ENCODE assay signal across 8 mouse cellular contexts in genomic region chr2:26603720-26604671, GRCm38 (mm10). TPM values are rescaled to one million over a fixed set of nuclear protein-coding genes. Genes with fewer than 3 reads are reported as not detected.
DNase-seq lines count a peak whose midpoint lies in the region; ATAC-seq and TF ChIP-seq lines count a peak whose summit lies in the region.

TSS of gene Agpat2 (minus strand) at chr2:26604417.

- 0 out of 2 replicates have a peak, but pooled peaks have one; percentile 8 for TF ChIP-seq CTCF in lung, adult 2 months (IDR thresholded peaks at IDR 0.05; ENCODE audit: insufficient read depth, low read length)

- peaks cover 3% of the 10 kb centered on the region; the same call in 1 of the 2 replicates for H3K27me3 ChIP-seq in embryonic facial prominence, embryonic 12.5 days
- H3K27me3 ChIP-seq in heart, embryonic 11.5 days (ENCODE audit: control insufficient read depth, insufficient read depth, low read length) = no peaks in the 10 kb centered on the region; the same call in 1 of the 2 replicates
- no peaks in the 10 kb centered on the region for H3K27me3 ChIP-seq in kidney, embryonic 14.5 days (ENCODE audit: control insufficient read depth, insufficient read depth, low read length)
- H3K27me3 ChIP-seq in neural tube, embryonic 13.5 days = peaks cover 55% of the 10 kb centered on the region

- peak; percentile 74 for ATAC-seq in embryonic facial prominence, embryonic 12.5 days (ENCODE audit: insufficient number of reproducible peaks, insufficient read depth, low FRiP score, low TSS enrichment)
- peak; percentile 79 for ATAC-seq in heart, embryonic 11.5 days (replicated peaks; ENCODE audit: insufficient number of reproducible peaks, low FRiP score, low TSS enrichment)
- peak; percentile 84 for ATAC-seq in kidney, embryonic 14.5 days (ENCODE audit: low FRiP score, low TSS enrichment)
- peak; percentile 60; the same call in 1 of the 2 replicates for ATAC-seq in neural tube, embryonic 13.5 days (ENCODE audit: low read depth)

- no peak; the same call in 1 of the 2 replicates for TF ChIP-seq POLR2A in lung, adult 2 months (IDR thresholded peaks at IDR 0.05; ENCODE audit: borderline replicate concordance, extremely low read depth, low read depth, low read length)

- no peaks in the 10 kb centered on the region for H3K9me3 ChIP-seq in embryonic facial prominence, embryonic 12.5 days
- H3K9me3 ChIP-seq in heart, embryonic 11.5 days (replicated peaks; ENCODE audit: control insufficient read depth, low read length) = no peaks in the 10 kb centered on the region
- H3K9me3 ChIP-seq in kidney, embryonic 14.5 days (ENCODE audit: control insufficient read depth, low read length) = no peaks in the 10 kb centered on the region
- H3K9me3 ChIP-seq in neural tube, embryonic 13.5 days = no peaks in the 10 kb centered on the region

- peak within 1 kb of the TSS; percentile 87 for H3K4me2 ChIP-seq in embryonic facial prominence, embryonic 12.5 days (replicated peaks)
- peak within 1 kb of the TSS; percentile 90 for H3K4me2 ChIP-seq in heart, embryonic 11.5 days
- peak within 1 kb of the TSS; percentile 88 for H3K4me2 ChIP-seq in kidney, embryonic 14.5 days (replicated peaks; ENCODE audit: low read depth, low read length)
- H3K4me2 ChIP-seq in neural tube, embryonic 13.5 days = peak within 1 kb of the TSS; percentile 69

- H3K4me1 ChIP-seq in embryonic facial prominence, embryonic 12.5 days = peaks cover 16% of the 10 kb centered on the region
- peaks cover 22% of the 10 kb centered on the region for H3K4me1 ChIP-seq in heart, embryonic 11.5 days (ENCODE audit: control insufficient read depth, insufficient read depth, low read length)
- peaks cover 19% of the 10 kb centered on the region; the same call in 1 of the 2 replicates for H3K4me1 ChIP-seq in kidney, embryonic 14.5 days (ENCODE audit: control insufficient read depth, insufficient read depth, low read length)
- H3K4me1 ChIP-seq in lung, adult 2 months (ENCODE audit: control insufficient read depth, insufficient read depth, low read length) = peaks cover 15% of the 10 kb centered on the region
- H3K4me1 ChIP-seq in neural tube, embryonic 13.5 days (replicated peaks) = peaks cover 29% of the 10 kb centered on the region

- no peaks in the 10 kb centered on the region for H3K36me3 ChIP-seq in embryonic facial prominence, embryonic 12.5 days
- H3K36me3 ChIP-seq in heart, embryonic 11.5 days (ENCODE audit: control insufficient read depth, insufficient read depth, low read length) = no peaks in the 10 kb centered on the region
- H3K36me3 ChIP-seq in kidney, embryonic 14.5 days (ENCODE audit: control insufficient read depth, insufficient read depth, low read length) = no peaks in the 10 kb centered on the region
- no peaks in the 10 kb centered on the region for H3K36me3 ChIP-seq in neural tube, embryonic 13.5 days

- H3K9ac ChIP-seq in embryonic facial prominence, embryonic 12.5 days = peak within 1 kb of the TSS; percentile 74
- H3K9ac ChIP-seq in heart, embryonic 11.5 days (ENCODE audit: low read depth, low read length) = peak within 1 kb of the TSS; percentile 80
- peak within 1 kb of the TSS; percentile 81 for H3K9ac ChIP-seq in kidney, embryonic 14.5 days (ENCODE audit: low read depth, low read length)
- H3K9ac ChIP-seq in neural tube, embryonic 13.5 days = peak within 1 kb of the TSS; percentile 70

- H3K27ac ChIP-seq in embryonic facial prominence, embryonic 12.5 days = peak within 1 kb of the TSS; percentile 31
- peak within 1 kb of the TSS; percentile 65; the same call in 1 of the 2 replicates for H3K27ac ChIP-seq in heart, embryonic 11.5 days (ENCODE audit: low read depth, low read length)
- H3K27ac ChIP-seq in kidney, embryonic 14.5 days (ENCODE audit: low read depth, low read length) = peak within 1 kb of the TSS; percentile 74
- H3K27ac ChIP-seq in neural tube, embryonic 13.5 days (replicated peaks) = no peak within 1 kb of the TSS

- peak within 1 kb of the TSS; percentile 62 for H3K4me3 ChIP-seq in embryonic facial prominence, embryonic 12.5 days
- H3K4me3 ChIP-seq in heart, embryonic 11.5 days (ENCODE audit: low read depth, low read length) = peak within 1 kb of the TSS; percentile 68
- H3K4me3 ChIP-seq in kidney, embryonic 14.5 days (ENCODE audit: low read length) = peak within 1 kb of the TSS; percentile 70
- peak within 1 kb of the TSS; percentile 89 for H3K4me3 ChIP-seq in lung, adult 2 months (replicated peaks; ENCODE audit: extremely low read depth, low read depth, low read length)
- peak within 1 kb of the TSS; percentile 47 for H3K4me3 ChIP-seq in neural tube, embryonic 13.5 days

- DNase-seq in right cerebral cortex, adult 18-20 months = peak; percentile 19
- no peak for DNase-seq in right cerebral cortex, postnatal 25 days
- DNase-seq in lung, adult 2 months = peak; percentile 82
- DNase-seq in thymus, postnatal 0 days (ENCODE audit: low spot score) = peak; percentile 86

- 1% methylated on average over 83 of the region's 103 CpGs for WGBS in embryonic facial prominence, embryonic 12.5 days
- WGBS in heart, embryonic 11.5 days (ENCODE audit: insufficient replicate concordance) = under 1% methylated on average over 74 of the region's 103 CpGs
- 1% methylated on average over 83 of the region's 103 CpGs for WGBS in kidney, embryonic 14.5 days
- WGBS in lung, adult 2 months = 1% methylated on average over 103 of the region's 103 CpGs
- under 1% methylated on average over 90 of the region's 103 CpGs for WGBS in neural tube, embryonic 13.5 days

RNA-seq across cellular contexts. Expression of gene Agpat2, which starts in this region (rescaled TPM):
- 17.0 and 17.8 TPM in 2 replicates for polyA plus RNA-seq in embryonic facial prominence, embryonic 12.5 days (2016; fragmentation: Nextera tagmentation; extraction: Ambion mirVana)
- polyA plus RNA-seq in heart, embryonic 11.5 days (2014; fragmentation: Nextera tagmentation; extraction: Ambion mirVana) = 15.7 and 20.6 TPM in 2 replicates
- 30.0 and 41.4 TPM in 2 replicates for polyA plus RNA-seq in kidney, embryonic 14.5 days (2014; fragmentation: Nextera tagmentation; extraction: Ambion mirVana)
- 106 and 134 TPM in 2 replicates for polyA plus RNA-seq in lung, adult 2 months (2012; rRNA removed)
- polyA plus RNA-seq in neural tube, embryonic 13.5 days (2015; fragmentation: Nextera tagmentation; extraction: Ambion mirVana) = 6.0 and 7.4 TPM in 2 replicates
- 14.7 and 14.9 TPM in 2 replicates for polyA plus RNA-seq in thymus, postnatal 0 days (2015; fragmentation: Nextera tagmentation; extraction: Ambion mirVana)
